Mouse (Mus musculus): ENCODE results near the gene Lin28a. TPM values are rescaled to one million over a fixed set of nuclear protein-coding genes. Genes with fewer than 3 reads are reported as not detected.

Lin28a gene
- polyA plus RNA-seq, 1 experiment = not detected

GRCm38 (mm10) chr4:133980496-133980895 is 38.1 kb downstream of the Lin28a start:
- no peak for DNase-seq (ENCODE audit: low spot score)

- DNase-seq (ENCODE audit: low spot score) = no peak
Measured at GRCm38 (mm10) chr4:133978021-133978711, 40.5 kb downstream of the Lin28a start.

- DNase-seq (ENCODE audit: low spot score) = no peak
Measured at GRCm38 (mm10) chr4:133971741-133972140, 46.9 kb downstream of the Lin28a start.

GRCm38 (mm10) chr4:133970876-133971275 is 47.8 kb downstream of the Lin28a start:
- DNase-seq (ENCODE audit: low spot score) = no peak

GRCm38 (mm10) chr4:133970196-133970595 is 48.4 kb downstream of the Lin28a start:
- no peak for DNase-seq (ENCODE audit: low spot score)

- no peak for DNase-seq (ENCODE audit: low spot score)
Measured at GRCm38 (mm10) chr4:133969114-133969770, 49.4 kb downstream of the Lin28a start.

- peak; percentile 27 for DNase-seq (ENCODE audit: low spot score)
Measured at GRCm38 (mm10) chr4:133968150-133968921, 50.3 kb downstream of the Lin28a start, which contains the start of gene Hmgn2. Hmgn2 (minus strand) TSS chr4:133968650.

- peak; percentile 65 for DNase-seq (ENCODE audit: low spot score)
Measured at GRCm38 (mm10) chr4:133967866-133968149, 50.8 kb downstream of the Lin28a start.

- DNase-seq (ENCODE audit: low spot score) = peak; percentile 91
Measured at GRCm38 (mm10) chr4:133967138-133967865, 51.3 kb downstream of the Lin28a start.

GRCm38 (mm10) chr4:133966271-133966940 is 52.2 kb downstream of the Lin28a start:
- DNase-seq (ENCODE audit: low spot score) = no peak

GRCm38 (mm10) chr4:133962566-133962965 is 56.1 kb downstream of the Lin28a start:
- DNase-seq (ENCODE audit: low spot score) = no peak

- DNase-seq (ENCODE audit: low spot score) = no peak
Measured at GRCm38 (mm10) chr4:133958884-133959283, 59.8 kb downstream of the Lin28a start.

GRCm38 (mm10) chr4:133956358-133956757 is 62.3 kb downstream of the Lin28a start:
- DNase-seq (ENCODE audit: low spot score) = no peak

Other genes starting within 250 kb of the Lin28a start
- gene Rps6ka1, start 131.0 kb downstream of the Lin28a start, polyA plus RNA-seq (2012; rRNA removed) = 15.9 and 17.9 TPM in 2 replicates
- 131 and 148 TPM in 2 replicates for gene Hmgn2, start 50.2 kb downstream of the Lin28a start, polyA plus RNA-seq (2012; rRNA removed)
- 35.0 and 35.6 TPM in 2 replicates for gene Dhdds, start 17.9 kb downstream of the Lin28a start, polyA plus RNA-seq (2012; rRNA removed)
- gene Zfp683, start 35.0 kb upstream of the Lin28a start, polyA plus RNA-seq (2012; rRNA removed) = 0.37 and 0.44 TPM in 2 replicates
- gene Crybg2, start 42.0 kb upstream of the Lin28a start, polyA plus RNA-seq (2012; rRNA removed) = 11.8 and 17.7 TPM in 2 replicates
- gene Cd52, start 76.2 kb upstream of the Lin28a start, polyA plus RNA-seq (2012; rRNA removed) = 31.3 and 32.6 TPM in 2 replicates
- 4.1 and 4.2 TPM in 2 replicates for gene Ubxn11, start 83.7 kb upstream of the Lin28a start, polyA plus RNA-seq (2012; rRNA removed)
- gene Sh3bgrl3, start 109.9 kb upstream of the Lin28a start, polyA plus RNA-seq (2012; rRNA removed) = 337 and 349 TPM in 2 replicates
- gene Cep85, start 168.3 kb upstream of the Lin28a start, polyA plus RNA-seq (2012; rRNA removed) = 22.9 and 23.6 TPM in 2 replicates
- not detected in 2 replicates for gene Gm7534, start 184.2 kb upstream of the Lin28a start, polyA plus RNA-seq (2012; rRNA removed)
- gene Catsper4, start 208.5 kb upstream of the Lin28a start, polyA plus RNA-seq (2012; rRNA removed) = 0.50 and 1.0 TPM in 2 replicates
- 11.5 and 13.1 TPM in 2 replicates for gene Cnksr1, start 219.6 kb upstream of the Lin28a start, polyA plus RNA-seq (2012; rRNA removed)
- gene E130218I03Rik, start 224.8 kb upstream of the Lin28a start, polyA plus RNA-seq (2012; rRNA removed) = not detected in 2 replicates
- gene Zfp593, start 226.8 kb upstream of the Lin28a start, polyA plus RNA-seq (2012; rRNA removed) = 8.9 and 11.0 TPM in 2 replicates
- not detected in 2 replicates for gene Gm30191, start 228.1 kb upstream of the Lin28a start, polyA plus RNA-seq (2012; rRNA removed)
- gene Grrp1, start 235.3 kb upstream of the Lin28a start, polyA plus RNA-seq (2012; rRNA removed) = 13.7 TPM in 2 replicates

All from urinary bladder, adult 2 months (tissue).